Mouse (Mus musculus) heart, adult 2 months (tissue): Measurements from ENCODE around the gene Kri1. TPM values are rescaled to one million over a fixed set of nuclear protein-coding genes. Genes with fewer than 3 reads are reported as not detected.
"Not testable (repeated sequence)": the region's sequence is repeated elsewhere in the genome, so short reads cannot be mapped to it uniquely, and the experiment has no call there.

ENCODE experiments used
- DNase-seq, 2 experiments: peaks; one replicate each; pipeline ENCODE4 v3.0.0; 2021
- H3K27ac ChIP-seq: fragments of 200-600 bp; 2 replicates; pipeline ENCODE4 v1.8.1; 2022
- H3K27me3 ChIP-seq: fragments of 200-500 bp; 2 replicates; pipeline ENCODE4 v1.6.1; 2012; ENCODE audit warnings: mild to moderate bottlenecking, low read length, inconsistent platforms, mixed read lengths; ENCODE audit not compliant: control insufficient read depth, insufficient read depth
- H3K36me3 ChIP-seq: fragments of 200-500 bp; 2 replicates; pipeline ENCODE4 v1.6.1; 2012; ENCODE audit warnings: low read length, inconsistent platforms; ENCODE audit not compliant: control insufficient read depth, insufficient read depth
- H3K4me1 ChIP-seq: fragments of 200-500 bp; 2 replicates; pipeline ENCODE4 v1.6.1; 2011; ENCODE audit warnings: low read length; ENCODE audit not compliant: control insufficient read depth, insufficient read depth
- H3K4me3 ChIP-seq: fragments of 200-600 bp; 2 replicates; pipeline ENCODE4 v1.8.1; 2022
- H3K79me2 ChIP-seq: fragments of 200-500 bp; replicated peaks from 2 replicates; pipeline ENCODE4 v1.6.1; 2012; ENCODE audit warnings: mild to moderate bottlenecking, inconsistent platforms, low read length, moderate library complexity, mixed read lengths; ENCODE audit not compliant: control insufficient read depth, insufficient read depth
- H3K9ac ChIP-seq: fragments of 200-500 bp; 2 replicates; pipeline ENCODE4 v1.6.1; 2012; ENCODE audit warnings: low read depth, mild to moderate bottlenecking, control low read depth, inconsistent platforms, low read length, mixed read lengths
- CTCF ChIP-seq: fragments of 200-600 bp; IDR thresholded peaks from 2 replicates; pipeline ENCODE4 v1.8.1; 2022; ENCODE audit warnings: antibody characterized with exemption, mild to moderate bottlenecking, moderate library complexity
- EP300 ChIP-seq: fragments of 200-500 bp; IDR thresholded peaks from 2 replicates; pipeline ENCODE4 v1.6.1; 2011; ENCODE audit warnings: low read depth, low read length, control low read depth; ENCODE audit not compliant: insufficient read depth
- POLR2A ChIP-seq: fragments of 200-500 bp; IDR thresholded peaks from 2 replicates; pipeline ENCODE4 v1.6.1; 2011; ENCODE audit warnings: mild to moderate bottlenecking, low read depth, low read length, control low read depth; ENCODE audit not compliant: insufficient read depth
- WGBS: fragments of 180-500 bp; shearing (Covaris S2); methylation state at CpG from one replicate; pipeline ENCODE4 v1.1.7; 2018; 5-methylcytosine and 5-hydroxymethylcytosine counted together
- intact Hi-C: fragments of 180-260 bp; cut with DNase I; formaldehyde crosslinking; loops from one replicate; pipeline ENCODE4 v1.15.1; 2025
- polyA plus RNA-seq: library from polyadenylated mRNA; depleted of rRNA; stranded (reverse); fragments of >200 nt; gene quantifications from 2 replicates; pipeline ENCODE4 v1.2.3, GENCODE M21; 2012
- total RNA-seq, 2 experiments: library from RNA; stranded (reverse); gene quantifications; 2 replicates each; pipeline ENCODE4 v1.2.3; 2021

The Kri1 gene
- total and polyA plus RNA-seq, 3 experiments = 12.8 to 16.8 (median 16.3) TPM

- TF ChIP-seq EP300 (no peak), POLR2A (no peak), CTCF (no peak)
- Histone ChIP-seq H3K4me1 (peaks cover 19% of the 10 kb centered on the region), H3K27me3 (no peaks in the 10 kb centered on the region), H3K79me2 (peaks cover 7% of the 10 kb centered on the region), H3K4me3 (no peak overlapping the region), H3K36me3 (no peaks in the 10 kb centered on the region), H3K9ac (no peak overlapping the region), H3K27ac (peak overlapping the region; percentile 34; the same call in 1 of the 2 replicates)
- DNase-seq = no peak
- WGBS = 46% methylated on average over 3 of the region's 3 CpGs
- intact Hi-C loops = no loop called here
Measured at GRCm38 (mm10) chr9:21327569-21327968, 39.8 kb upstream of the Kri1 start.

- H3K27ac ChIP-seq = no peak overlapping the region
- peaks cover 4% of the 10 kb centered on the region for H3K79me2 ChIP-seq
- no peaks in the 10 kb centered on the region for H3K27me3 ChIP-seq
- H3K4me1 ChIP-seq = peaks cover 17% of the 10 kb centered on the region
- WGBS = 57% methylated on average over 11 of the region's 11 CpGs
- TF ChIP-seq EP300 (no peak), POLR2A (no peak), CTCF (no peak)
- no peaks in the 10 kb centered on the region for H3K36me3 ChIP-seq
- no peak overlapping the region; the same call in 1 of the 2 replicates for H3K9ac ChIP-seq
- H3K4me3 ChIP-seq = no peak overlapping the region
- intact Hi-C loops = no loop called here
- DNase-seq = no peak
Measured at GRCm38 (mm10) chr9:21324269-21324668, 36.5 kb upstream of the Kri1 start.

DNA sequence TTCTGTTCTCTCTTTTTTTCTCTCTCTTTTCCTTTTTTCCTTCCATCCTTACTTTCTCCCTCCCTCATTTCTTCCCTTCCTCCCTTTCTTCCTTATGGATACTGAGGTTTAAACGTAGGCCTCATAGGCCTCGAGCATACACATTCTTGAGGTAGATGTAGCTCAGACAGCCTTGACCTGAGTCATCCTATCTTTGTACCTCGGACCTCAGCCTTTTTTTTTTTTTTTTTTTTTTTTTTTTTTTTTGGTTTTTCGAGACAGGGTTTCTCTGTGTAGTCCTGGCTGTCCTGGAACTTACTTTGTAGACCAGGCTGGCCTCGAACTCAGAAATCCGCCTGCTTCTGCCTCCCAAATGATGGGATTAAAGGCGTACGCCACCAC is 35.1 kb upstream of the Kri1 start:
- intact Hi-C loops, DNase-seq, H3K4me3 ChIP-seq, H3K36me3 ChIP-seq, H3K79me2 ChIP-seq, H3K27me3 ChIP-seq, H3K9ac ChIP-seq: not testable (repeated sequence)
- Histone ChIP-seq H3K4me1 (peaks cover 15% of the 10 kb centered on the region), H3K27ac (peak overlapping the region; percentile 95)
- WGBS = 80% methylated on average over 8 of the region's 8 CpGs

GRCm38 (mm10) chr9:21322211-21322916 is 34.6 kb upstream of the Kri1 start:
- DNase-seq = no peak
- Histone ChIP-seq H3K36me3 (no peaks in the 10 kb centered on the region), H3K79me2 (peaks cover 4% of the 10 kb centered on the region), H3K9ac (peak overlapping the region; percentile 19; the same call in 1 of the 2 replicates), H3K27me3 (no peaks in the 10 kb centered on the region), H3K4me1 (peaks cover 11% of the 10 kb centered on the region), H3K4me3 (peak overlapping the region; percentile 82; the same call in 1 of the 2 replicates), H3K27ac (peak overlapping the region; percentile 95)
- WGBS = 59% methylated on average over 19 of the region's 19 CpGs
- intact Hi-C loops = no loop called here
- TF ChIP-seq POLR2A = no peak
- peak; percentile 24; the same call in 1 of the 2 replicates for TF ChIP-seq CTCF
- TF ChIP-seq EP300 = no peak

GRCm38 (mm10) chr9:21321513-21321835 is 33.7 kb upstream of the Kri1 start:
- Histone ChIP-seq H3K36me3 (no peaks in the 10 kb centered on the region), H3K27ac (peak overlapping the region; percentile 95), H3K27me3 (no peaks in the 10 kb centered on the region), H3K4me3 (peak overlapping the region; percentile 82), H3K4me1 (peaks cover 9% of the 10 kb centered on the region), H3K9ac (peak overlapping the region; percentile 74), H3K79me2 (peaks cover 4% of the 10 kb centered on the region)
- intact Hi-C loops = no loop called here
- TF ChIP-seq POLR2A (peak; percentile 52; the same call in 1 of the 2 replicates), EP300 (no peak)
- peak; percentile 65 to 73 for DNase-seq
- WGBS = 3% methylated on average over 6 of the region's 6 CpGs

- Histone ChIP-seq H3K27me3 (no peaks in the 10 kb centered on the region), H3K9ac (peak within 1 kb of the TSS; percentile 74), H3K79me2 (peaks cover 4% of the 10 kb centered on the region), H3K27ac (peak within 1 kb of the TSS; percentile 95), H3K4me1 (peaks cover 9% of the 10 kb centered on the region), H3K36me3 (no peaks in the 10 kb centered on the region), H3K4me3 (peak within 1 kb of the TSS; percentile 82)
- TF ChIP-seq POLR2A (peak; percentile 77), CTCF (peak; percentile 45), EP300 (no peak)
- intact Hi-C loops = no loop called here
- peak; percentile 92 to 97 for DNase-seq
- under 1% methylated on average over 52 of the region's 52 CpGs for WGBS
Measured at GRCm38 (mm10) chr9:21320619-21321512, 33.1 kb upstream of the Kri1 start, which contains the start of gene Slc44a2. Slc44a2 (plus strand) TSS chr9:21320698.
